Mouse (Mus musculus): ENCODE measurements at regions not wholly inside any gene's neighbourhood (a gene's known extent, or its start where the extent isn't known, plus 50 kb on each side); places are given as distances from the start of the nearest gene placed in this dataset.

DNA sequence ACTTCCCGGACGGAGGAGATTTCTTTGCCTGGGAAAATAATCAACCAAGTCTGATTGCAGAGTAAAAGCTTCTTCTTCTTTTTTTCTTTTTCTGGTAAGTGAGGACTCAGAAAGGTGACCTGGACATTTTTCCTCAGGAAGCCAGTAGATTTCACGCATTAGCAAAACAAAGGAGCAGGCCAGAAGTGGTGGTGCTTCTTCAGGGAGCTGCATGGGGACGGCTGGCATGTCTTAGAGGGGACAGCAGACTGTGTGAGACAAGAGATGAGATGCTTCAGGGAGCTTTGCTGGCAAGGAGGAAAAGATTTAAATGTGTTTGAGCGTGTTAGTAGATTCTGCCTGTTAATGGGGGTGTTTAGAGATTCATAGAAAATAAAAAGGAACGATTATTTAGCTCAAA, 77.4 kb downstream of the Egln3 start:
- Histone ChIP-seq H3K9me3 (ENCODE audit: control insufficient read depth, insufficient read depth, low read depth, low read length) (no peaks in the 10 kb centered on the region), H3K36me3 (ENCODE audit: control insufficient read depth, insufficient read depth, low read length, poor library complexity, severe bottlenecking) (no peaks in the 10 kb centered on the region), H3K9ac (ENCODE audit: insufficient read depth, low read depth, low read length, poor library complexity, severe bottlenecking) (peak overlapping the region; percentile 56; the same call in 1 of the 2 replicates), H3K4me3 (ENCODE audit: insufficient read depth in 1 of 2, low read depth in 1 of 2, low read length in 2 of 2, poor library complexity in 1 of 2, severe bottlenecking in 1 of 2) (peak overlapping the region; percentile 35 to 46), H3K27ac (ENCODE audit: insufficient read depth, low read depth, low read length, poor library complexity, severe bottlenecking) (peak overlapping the region; percentile 81; the same call in 1 of the 2 replicates), H3K4me1 (ENCODE audit: control insufficient read depth in 2 of 2, insufficient read depth in 2 of 2, low read length in 2 of 2, poor library complexity in 1 of 2) (peaks cover 4 to 10% of the 10 kb centered on the region in 2 experiments; a peak in 2 of 4 replicates)
- no peak for DNase-seq (ENCODE audit: low read depth, low spot score)
- in situ Hi-C loops (cut with MboI; ENCODE audit: low sequenced_read_pairs in 2 of 2, unreplicated experiment in 2 of 2) = no loop called here
- TF ChIP-seq ZC3H11A (IDR thresholded peaks at IDR 0.05; ENCODE audit: borderline replicate concordance, low read depth, low read length) (no peak), MAFK (IDR thresholded peaks at IDR 0.05; ENCODE audit: insufficient read depth, low read depth, low read length) (no peak), ZNF384 (IDR thresholded peaks at IDR 0.05; ENCODE audit: low read depth, low read length) (no peak), HCFC1 (IDR thresholded peaks at IDR 0.05; ENCODE audit: borderline replicate concordance, insufficient read depth, low read length) (no peak), CHD2 (IDR thresholded peaks at IDR 0.05; ENCODE audit: low read depth, low read length) (no peak)
